Mouse (Mus musculus) stomach, postnatal 0 days (tissue): ENCODE results near the gene P3h4.

Experiments used
- CTCF ChIP-seq: IDR thresholded peaks from 2 replicates; pipeline ENCODE4 v1.5.1; 2016; ENCODE audit warnings: antibody characterized with exemption, low read depth, mild to moderate bottlenecking, moderate library complexity
- EP300 ChIP-seq: optimal IDR thresholded peaks from 2 replicates; pipeline ENCODE3; 2016; ENCODE audit warnings: antibody characterized with exemption

- TF ChIP-seq CTCF = no peak
- no peak for TF ChIP-seq EP300
These were observed 20.9 kb downstream of the P3h4 start for GRCm38 (mm10) chr11:100393733-100394132.
